Mouse (Mus musculus) 416B (cell line): ENCODE data around the gene Lhb.

ENCODE experiments used
- DNase-seq: peaks from one replicate; pipeline ENCODE4 v3.0.0; 2011; ENCODE audit warnings: low read depth

Lhb gene

DNA sequence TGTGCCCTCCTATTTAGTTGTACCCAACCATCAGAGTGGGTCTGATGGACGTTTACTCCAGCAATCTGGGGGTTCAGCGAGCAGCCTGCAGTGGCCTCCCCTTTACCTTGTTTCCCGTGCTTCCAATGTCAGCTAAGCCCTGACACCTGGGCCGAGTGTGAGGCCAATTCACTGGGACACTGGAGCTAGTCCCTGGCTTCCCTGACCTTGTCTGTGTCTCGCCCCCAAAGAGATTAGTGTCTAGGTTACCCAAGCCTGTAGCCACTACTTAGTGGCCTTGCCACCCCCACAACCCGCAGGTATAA is at the start of gene Lhb:
Lhb (plus strand) TSS at position 206 of the 305 bp plus-strand sequence.
- DNase-seq = no peak

GRCm38 (mm10) chr7:45372371-45372770 is 48.2 kb upstream of the Lhb start:
- DNase-seq = peak; percentile 23

- DNase-seq = peak; percentile 43
Measured at GRCm38 (mm10) chr7:45374620-45375019, 46.0 kb upstream of the Lhb start.

GRCm38 (mm10) chr7:45376057-45376456 is 44.6 kb upstream of the Lhb start:
- DNase-seq = no peak

- no peak for DNase-seq
Measured at GRCm38 (mm10) chr7:45386077-45386476, 34.5 kb upstream of the Lhb start.

- DNase-seq = no peak
Measured at GRCm38 (mm10) chr7:45395129-45395541, 25.5 kb upstream of the Lhb start.

GRCm38 (mm10) chr7:45395578-45396336 is 24.9 kb upstream of the Lhb start, which contains the start of gene Snrnp70:
TSS of gene Snrnp70 (minus strand) at chr7:45395742.
- peak; percentile 100 for DNase-seq

GRCm38 (mm10) chr7:45396337-45396775 is 24.3 kb upstream of the Lhb start:
- DNase-seq = peak; percentile 58

- peak; percentile 53 for DNase-seq
Measured at GRCm38 (mm10) chr7:45396787-45397186, 23.8 kb upstream of the Lhb start.

GRCm38 (mm10) chr7:45401521-45402085 is 19.0 kb upstream of the Lhb start:
- DNase-seq = no peak

DNA sequence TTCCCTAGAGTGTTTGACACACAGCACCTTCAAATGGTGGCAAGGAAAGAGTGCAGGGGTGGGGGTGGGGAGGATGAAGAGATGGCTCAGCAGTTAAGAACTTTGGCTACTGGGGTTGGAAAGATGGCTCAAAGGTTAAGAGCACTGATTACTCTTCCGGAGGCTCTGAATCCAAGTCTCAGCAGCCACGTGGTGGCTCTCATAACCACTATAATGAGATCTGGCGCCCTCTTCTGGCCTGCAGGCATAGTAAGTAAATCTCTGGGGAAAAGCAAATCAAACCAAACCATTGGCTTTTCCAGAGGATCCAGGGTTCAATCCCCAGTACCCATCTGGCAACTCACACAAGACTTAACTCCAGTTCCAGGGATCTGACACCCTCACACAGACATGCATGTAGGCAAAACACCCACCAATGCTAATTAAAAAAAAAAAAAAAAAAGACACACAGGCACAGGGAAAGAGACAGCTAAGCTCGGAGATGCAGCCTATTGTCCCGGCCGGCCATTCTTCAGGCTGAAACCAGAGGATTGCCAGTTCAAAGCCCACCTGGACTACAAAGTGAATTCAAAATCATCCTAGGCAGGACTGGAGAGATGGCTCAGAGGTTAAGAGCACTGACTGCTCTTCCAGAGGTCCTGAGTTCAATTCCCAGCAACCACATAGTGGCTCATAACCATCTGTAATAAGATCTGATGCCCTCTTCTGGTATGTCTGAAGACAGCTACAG is 16.9 kb upstream of the Lhb start:
- DNase-seq = peak; percentile 88

GRCm38 (mm10) chr7:45405091-45406075 is 15.2 kb upstream of the Lhb start, which contains the start of gene Kcna7:
TSS of gene Kcna7 (plus strand) at chr7:45405653.
- DNase-seq = peak; percentile 76

- DNase-seq = no peak
Measured at GRCm38 (mm10) chr7:45406157-45407156, 14.2 kb upstream of the Lhb start.

GRCm38 (mm10) chr7:45407836-45408235 is 12.8 kb upstream of the Lhb start:
- DNase-seq = no peak

GRCm38 (mm10) chr7:45408351-45408750 is 12.3 kb upstream of the Lhb start:
- DNase-seq = no peak

DNA sequence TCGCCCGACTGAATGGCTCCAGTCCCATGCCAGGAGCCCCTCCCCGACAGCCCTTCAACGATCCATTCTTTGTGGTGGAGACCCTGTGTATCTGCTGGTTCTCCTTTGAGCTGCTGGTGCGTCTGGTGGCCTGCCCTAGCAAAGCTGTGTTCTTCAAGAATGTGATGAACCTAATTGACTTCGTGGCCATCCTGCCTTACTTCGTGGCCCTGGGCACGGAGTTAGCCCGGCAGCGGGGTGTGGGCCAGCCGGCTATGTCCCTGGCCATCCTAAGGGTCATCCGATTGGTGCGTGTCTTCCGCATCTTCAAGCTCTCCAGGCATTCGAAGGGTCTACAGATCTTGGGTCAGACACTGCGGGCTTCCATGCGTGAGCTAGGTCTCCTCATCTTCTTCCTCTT is 11.7 kb upstream of the Lhb start:
- no peak for DNase-seq

DNA sequence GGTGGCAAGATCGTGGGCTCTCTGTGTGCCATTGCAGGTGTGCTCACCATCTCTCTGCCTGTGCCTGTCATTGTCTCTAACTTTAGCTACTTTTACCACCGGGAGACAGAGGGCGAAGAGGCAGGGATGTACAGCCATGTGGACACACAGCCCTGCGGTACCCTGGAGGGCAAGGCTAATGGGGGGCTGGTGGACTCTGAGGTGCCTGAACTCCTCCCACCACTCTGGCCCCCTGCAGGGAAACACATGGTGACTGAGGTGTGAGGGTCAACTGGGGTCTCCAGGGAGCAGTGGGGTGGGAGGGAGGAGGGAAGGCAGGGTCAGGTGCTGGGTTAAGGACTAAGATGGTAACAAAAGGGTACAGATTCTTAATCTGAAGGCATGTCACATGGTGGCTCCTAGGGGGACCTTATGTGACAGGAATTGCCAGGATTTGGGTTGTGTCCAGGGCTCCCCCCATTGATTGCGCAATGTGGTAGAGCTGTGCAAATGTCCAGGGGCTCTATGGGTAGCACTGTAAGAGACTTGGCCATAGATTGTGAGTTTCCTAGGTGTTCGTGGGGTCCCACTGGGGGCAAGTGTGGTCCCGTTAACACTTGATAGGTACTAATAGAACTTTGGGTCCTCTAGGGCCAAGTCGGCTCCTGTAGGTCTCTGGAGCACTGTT is 11.0 kb upstream of the Lhb start:
- DNase-seq = no peak

DNA sequence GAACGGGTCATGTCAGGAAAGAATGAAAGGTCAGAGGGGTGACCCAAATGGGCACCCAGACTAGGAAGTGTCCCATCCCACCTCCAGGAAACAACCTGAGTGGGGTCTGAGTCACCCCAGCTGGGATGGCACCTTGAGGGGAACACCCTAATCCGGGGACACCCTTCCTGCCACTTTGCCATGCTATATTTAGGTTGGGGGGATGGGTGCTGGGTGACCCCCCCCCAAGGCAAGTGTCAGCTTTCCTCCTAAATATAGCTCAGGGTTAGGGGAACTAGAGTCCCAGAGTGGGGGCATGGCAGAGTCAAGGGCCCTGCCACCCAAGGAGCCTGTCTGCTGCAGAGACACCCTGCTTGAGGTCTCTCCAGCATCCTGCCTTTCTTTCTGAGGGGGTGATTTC is 8.2 kb upstream of the Lhb start:
- DNase-seq = no peak

DNA sequence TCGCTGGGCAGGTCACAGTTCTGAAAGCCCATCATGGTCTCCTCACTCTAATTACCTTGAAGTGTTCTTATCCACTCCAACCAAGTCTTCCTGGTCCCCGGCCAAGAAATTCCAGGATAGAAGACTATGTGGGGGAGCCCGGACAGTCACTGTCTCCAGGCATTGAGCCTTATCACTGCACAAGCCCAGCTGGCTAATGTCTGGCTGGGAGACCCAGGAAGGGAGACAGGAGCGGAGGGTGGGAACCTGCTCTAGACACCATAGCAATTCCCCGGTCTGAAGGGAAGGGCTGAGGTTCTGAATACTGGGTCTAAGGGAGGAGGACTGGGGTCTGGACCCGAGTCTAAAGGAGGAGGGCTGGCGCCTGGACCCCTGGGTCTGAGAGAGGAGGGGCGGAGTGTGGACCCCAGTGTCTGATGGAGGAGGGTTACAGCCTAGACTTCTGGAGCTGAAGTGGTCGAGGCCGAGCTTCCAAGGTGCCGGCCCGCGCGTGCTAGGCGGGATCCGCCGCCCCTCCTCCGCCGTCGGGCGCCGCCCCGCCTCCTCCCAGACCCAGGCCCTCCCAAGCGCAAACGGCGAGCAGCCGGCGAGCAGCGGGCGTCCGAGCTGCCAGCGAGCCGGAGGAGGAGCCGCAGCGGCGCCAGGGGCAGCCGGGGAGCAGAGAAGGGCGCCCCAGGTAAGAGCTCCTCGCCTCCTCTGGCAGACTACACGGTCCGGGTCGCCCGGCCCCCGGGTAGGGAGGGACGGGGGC is 7.3 kb upstream of the Lhb start, which contains the start of gene Ntf5:
Ntf5 (plus strand) TSS at position 583 of the 751 bp plus-strand sequence.
- no peak for DNase-seq
